Mouse (Mus musculus) regulatory T cell (primary cell): ENCODE data around the gene Rnf222.

ENCODE experiments used
- in situ Hi-C: fragments of 300-600 bp; cut with MboI, MseI; formaldehyde crosslinking; loops from one replicate; pipeline ENCODE4 v1.15.1; 2025; ENCODE audit warnings: high pct_unique_total_duplicates

Gene Rnf222

GRCm38 (mm10) chr11:68890625-68891024 is 2.3 kb downstream of the Rnf222 start:
- in situ Hi-C loops = no loop called here

- in situ Hi-C loops = no loop called here
These were observed 3.5 kb downstream of the Rnf222 start for GRCm38 (mm10) chr11:68891823-68892222.

GRCm38 (mm10) chr11:68892233-68892832 is 4.0 kb downstream of the Rnf222 start:
- in situ Hi-C loops = no loop called here

- in situ Hi-C loops = no loop called here
These were observed 5.6 kb downstream of the Rnf222 start for GRCm38 (mm10) chr11:68893911-68894464.

GRCm38 (mm10) chr11:68896247-68896646 is 7.9 kb downstream of the Rnf222 start:
- in situ Hi-C loops = no loop called here

GRCm38 (mm10) chr11:68897120-68897519 is 8.8 kb downstream of the Rnf222 start:
- in situ Hi-C loops = no loop called here

GRCm38 (mm10) chr11:68897838-68898237 is 9.5 kb downstream of the Rnf222 start:
- in situ Hi-C loops = no loop called here

GRCm38 (mm10) chr11:68898790-68899189 is 10.4 kb downstream of the Rnf222 start:
- in situ Hi-C loops = no loop called here

GRCm38 (mm10) chr11:68899815-68900214 is 11.5 kb downstream of the Rnf222 start:
- in situ Hi-C loops = no loop called here

- in situ Hi-C loops = no loop called here
These were observed 12.4 kb downstream of the Rnf222 start for GRCm38 (mm10) chr11:68900519-68901350.

GRCm38 (mm10) chr11:68901351-68902046 is 13.1 kb downstream of the Rnf222 start, which contains the start of gene Rpl26:
TSS of gene Rpl26 (plus strand) at chr11:68901583.
- in situ Hi-C loops = no loop called here

GRCm38 (mm10) chr11:68902047-68902364 is 13.7 kb downstream of the Rnf222 start:
- in situ Hi-C loops = no loop called here

GRCm38 (mm10) chr11:68902367-68902766 is 14.0 kb downstream of the Rnf222 start:
- in situ Hi-C loops = no loop called here

GRCm38 (mm10) chr11:68902823-68903222 is 14.5 kb downstream of the Rnf222 start:
- in situ Hi-C loops = no loop called here

- in situ Hi-C loops = no loop called here
These were observed 15.4 kb downstream of the Rnf222 start for GRCm38 (mm10) chr11:68903775-68904174.

- in situ Hi-C loops = no loop called here
These were observed 16.2 kb downstream of the Rnf222 start for GRCm38 (mm10) chr11:68904375-68905137.

GRCm38 (mm10) chr11:68905138-68905531 is 16.8 kb downstream of the Rnf222 start:
- in situ Hi-C loops = no loop called here

- in situ Hi-C loops = no loop called here
These were observed 17.5 kb downstream of the Rnf222 start for GRCm38 (mm10) chr11:68905665-68906460.

GRCm38 (mm10) chr11:68906461-68906790 is 18.1 kb downstream of the Rnf222 start:
- in situ Hi-C loops = no loop called here

- in situ Hi-C loops = no loop called here
These were observed 18.9 kb downstream of the Rnf222 start for GRCm38 (mm10) chr11:68907251-68907650.
